Mouse (Mus musculus): ENCODE measurements around the gene Akr1b3.

The Akr1b3 gene

DNA sequence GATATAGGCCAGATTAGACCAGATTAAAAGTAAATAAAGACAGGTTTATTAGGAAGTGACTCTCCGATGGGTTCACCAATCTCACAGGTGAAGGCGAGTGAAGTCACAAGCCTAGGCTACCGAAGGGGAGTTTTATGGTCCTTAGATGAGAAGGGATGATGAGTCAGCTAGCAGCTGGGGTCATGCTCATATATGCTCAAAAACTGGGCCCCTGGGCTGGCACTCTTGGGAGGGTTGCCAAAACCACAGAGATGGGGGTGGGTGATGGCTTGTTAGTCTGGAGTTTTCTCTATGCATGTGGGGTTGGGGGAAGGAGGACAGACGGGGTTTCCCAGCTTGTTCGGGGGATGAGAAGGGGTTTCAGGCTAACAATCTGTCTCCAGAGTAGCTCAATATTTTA lies 44.8 kb downstream of the Akr1b3 start:
- in situ Hi-C loops (cut with MboI, MseI): loop anchor here (10.0 kb wide), 1 partner anchor 48 kb away; no protein-coding TSS in a partner anchor

DNA sequence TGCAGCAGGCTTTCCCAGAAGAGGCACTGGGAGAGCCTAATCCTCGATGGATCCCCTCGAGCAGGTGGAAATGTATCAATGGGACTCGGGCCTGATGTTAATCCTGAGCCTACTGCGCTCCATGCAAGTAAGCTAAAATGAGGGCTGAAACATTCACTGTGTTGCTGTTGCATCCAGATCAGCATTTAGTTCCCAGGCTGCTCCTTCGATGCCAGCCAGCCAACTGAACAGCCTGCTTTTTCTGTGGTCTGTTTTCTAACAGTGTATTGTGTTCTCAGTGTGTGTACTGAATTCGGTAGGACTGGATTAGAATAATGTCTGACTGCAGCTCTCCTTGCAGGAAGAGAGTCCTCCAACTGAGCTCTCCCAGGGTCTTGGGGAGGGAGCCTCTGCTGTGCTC lies 46.6 kb downstream of the Akr1b3 start:
- in situ Hi-C loops (cut with MboI, MseI): loop anchor here (10.0 kb wide), 1 partner anchor 46 kb away; no protein-coding TSS in a partner anchor

DNA sequence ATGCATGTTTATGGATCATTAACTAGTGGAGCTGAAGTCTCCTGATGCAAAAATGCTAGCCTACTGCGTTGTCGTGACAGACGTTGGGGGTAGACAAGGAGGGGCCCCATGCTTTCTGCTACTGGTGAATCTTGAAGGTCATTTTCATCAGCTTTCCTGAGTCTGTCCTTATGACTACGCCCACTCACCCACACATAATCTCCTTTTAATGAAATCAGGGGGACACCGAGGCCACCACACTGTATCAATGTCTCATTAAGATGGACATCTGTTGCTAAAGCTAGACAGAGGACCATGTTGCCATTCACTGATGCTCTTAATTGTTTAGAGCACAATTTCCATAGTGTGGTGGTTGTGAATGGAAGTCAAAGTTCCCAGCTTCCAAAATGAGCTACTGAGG lies 58.7 kb downstream of the Akr1b3 start:
- in situ Hi-C loops (cut with MboI, MseI): no loop called here

Data from T-helper 1 cell (primary cell).